Mouse (Mus musculus): Measurements from ENCODE around the gene Aknad1. TPM values are rescaled to one million over a fixed set of nuclear protein-coding genes. Genes with fewer than 3 reads are reported as not detected.

The Aknad1 gene
- polyA plus RNA-seq, 1 experiment from 2014 or later: not detected

Other genes with a start within 250 kb of the Aknad1 start
- gene 1700013F07Rik, start 205.5 kb upstream of the Aknad1 start, polyA plus RNA-seq (2015; fragmentation: Nextera tagmentation; extraction: Ambion mirVana): 0.42 TPM in 1 of 2 replicates, not detected in the other
- gene 5330417C22Rik, start 203.1 kb upstream of the Aknad1 start, polyA plus RNA-seq (2015; fragmentation: Nextera tagmentation; extraction: Ambion mirVana): 6.9 and 10.6 TPM in 2 replicates
- 57.2 and 58.4 TPM in 2 replicates for gene Tmem167b, start 177.2 kb upstream of the Aknad1 start, polyA plus RNA-seq (2015; fragmentation: Nextera tagmentation; extraction: Ambion mirVana)
- gene Taf13, start 168.0 kb upstream of the Aknad1 start, polyA plus RNA-seq (2015; fragmentation: Nextera tagmentation; extraction: Ambion mirVana): 71.4 and 76.0 TPM in 2 replicates
- gene Wdr47, start 148.4 kb upstream of the Aknad1 start, polyA plus RNA-seq (2015; fragmentation: Nextera tagmentation; extraction: Ambion mirVana): 78.2 and 85.0 TPM in 2 replicates
- 41.8 and 47.4 TPM in 2 replicates for gene Clcc1, start 85.7 kb upstream of the Aknad1 start, polyA plus RNA-seq (2015; fragmentation: Nextera tagmentation; extraction: Ambion mirVana)
- gene Gpsm2, start 17.3 kb upstream of the Aknad1 start, polyA plus RNA-seq (2015; fragmentation: Nextera tagmentation; extraction: Ambion mirVana): 31.3 and 38.1 TPM in 2 replicates
- 15.9 and 19.2 TPM in 2 replicates for gene Stxbp3, start 100.9 kb downstream of the Aknad1 start, polyA plus RNA-seq (2015; fragmentation: Nextera tagmentation; extraction: Ambion mirVana)
- 0.28 TPM in 1 of 2 replicates, not detected in the other for gene Fndc7, start 150.3 kb downstream of the Aknad1 start, polyA plus RNA-seq (2015; fragmentation: Nextera tagmentation; extraction: Ambion mirVana)
- 63.6 and 79.4 TPM in 2 replicates for gene Prpf38b, start 172.1 kb downstream of the Aknad1 start, polyA plus RNA-seq (2015; fragmentation: Nextera tagmentation; extraction: Ambion mirVana)
- 1.7 and 2.7 TPM in 2 replicates for gene Henmt1, start 200.2 kb downstream of the Aknad1 start, polyA plus RNA-seq (2015; fragmentation: Nextera tagmentation; extraction: Ambion mirVana)
- 1.1 TPM in 1 of 2 replicates, not detected in the other for gene Gm9857, start 200.8 kb downstream of the Aknad1 start, polyA plus RNA-seq (2015; fragmentation: Nextera tagmentation; extraction: Ambion mirVana)